Mouse (Mus musculus): ENCODE data around the gene Tbc1d10a. TPM values are rescaled to one million over a fixed set of nuclear protein-coding genes. Genes with fewer than 3 reads are reported as not detected.

The Tbc1d10a gene
- polyA plus RNA-seq, 1 experiment from 2014 or later, result 13.6 TPM

- Histone ChIP-seq H3K9ac (ENCODE audit: low read depth, low read length) (no peak overlapping the region), H3K9me3 (ENCODE audit: control insufficient read depth, low read length) (no peaks in the 10 kb centered on the region), H3K27me3 (replicated peaks; ENCODE audit: control insufficient read depth, insufficient read depth, low read length) (no peaks in the 10 kb centered on the region), H3K4me3 (ENCODE audit: low read depth, low read length) (no peak overlapping the region), H3K36me3 (ENCODE audit: control insufficient read depth, insufficient read depth, low read length) (no peaks in the 10 kb centered on the region), H3K4me2 (no peak overlapping the region), H3K4me1 (replicated peaks; ENCODE audit: control insufficient read depth, insufficient read depth, low read length) (peaks cover 8% of the 10 kb centered on the region), H3K27ac (ENCODE audit: low read depth, low read length) (no peak overlapping the region)
- no peak for DNase-seq (ENCODE audit: low spot score)
- no peak for ATAC-seq (replicated peaks; ENCODE audit: low FRiP score)
- 63% methylated on average over 4 of the region's 4 CpGs for WGBS
Measured at GRCm38 (mm10) chr11:4246623-4247022, 60.0 kb downstream of the Tbc1d10a start.

- ATAC-seq (replicated peaks; ENCODE audit: low FRiP score) (no peak), DNase-seq (ENCODE audit: low spot score) (no peak)
- no peak overlapping the region for H3K27ac ChIP-seq (ENCODE audit: low read depth, low read length)
- no peaks in the 10 kb centered on the region for H3K36me3 ChIP-seq (ENCODE audit: control insufficient read depth, insufficient read depth, low read length)
- H3K27me3 ChIP-seq (replicated peaks; ENCODE audit: control insufficient read depth, insufficient read depth, low read length), result no peaks in the 10 kb centered on the region
- H3K9me3 ChIP-seq (ENCODE audit: control insufficient read depth, low read length), result no peaks in the 10 kb centered on the region
- no peak overlapping the region for H3K4me3 ChIP-seq (ENCODE audit: low read depth, low read length)
- no peak overlapping the region for H3K9ac ChIP-seq (ENCODE audit: low read depth, low read length)
- WGBS, result 74% methylated on average over 14 of the region's 14 CpGs
- H3K4me1 ChIP-seq (replicated peaks; ENCODE audit: control insufficient read depth, insufficient read depth, low read length), result peaks cover 8% of the 10 kb centered on the region
- no peak overlapping the region for H3K4me2 ChIP-seq
Measured at GRCm38 (mm10) chr11:4247201-4247959, 60.8 kb downstream of the Tbc1d10a start.

GRCm38 (mm10) chr11:4249151-4249550 is 62.6 kb downstream of the Tbc1d10a start:
- Histone ChIP-seq H3K27ac (ENCODE audit: low read depth, low read length) (no peak overlapping the region), H3K36me3 (ENCODE audit: control insufficient read depth, insufficient read depth, low read length) (no peaks in the 10 kb centered on the region), H3K4me3 (ENCODE audit: low read depth, low read length) (no peak overlapping the region), H3K9ac (ENCODE audit: low read depth, low read length) (no peak overlapping the region), H3K9me3 (ENCODE audit: control insufficient read depth, low read length) (no peaks in the 10 kb centered on the region), H3K27me3 (replicated peaks; ENCODE audit: control insufficient read depth, insufficient read depth, low read length) (no peaks in the 10 kb centered on the region), H3K4me2 (no peak overlapping the region), H3K4me1 (replicated peaks; ENCODE audit: control insufficient read depth, insufficient read depth, low read length) (peaks cover 8% of the 10 kb centered on the region)
- DNase-seq (ENCODE audit: low spot score) (no peak), ATAC-seq (replicated peaks; ENCODE audit: low FRiP score) (no peak)
- 91% methylated on average over 3 of the region's 3 CpGs for WGBS

GRCm38 (mm10) chr11:4250290-4250689 is 63.7 kb downstream of the Tbc1d10a start:
- H3K4me3 ChIP-seq (ENCODE audit: low read depth, low read length), result no peak overlapping the region
- no peaks in the 10 kb centered on the region for H3K27me3 ChIP-seq (replicated peaks; ENCODE audit: control insufficient read depth, insufficient read depth, low read length)
- 76% methylated on average over 7 of the region's 7 CpGs for WGBS
- no peaks in the 10 kb centered on the region for H3K9me3 ChIP-seq (ENCODE audit: control insufficient read depth, low read length)
- DNase-seq (ENCODE audit: low spot score), result no peak
- H3K9ac ChIP-seq (ENCODE audit: low read depth, low read length), result no peak overlapping the region
- no peaks in the 10 kb centered on the region for H3K36me3 ChIP-seq (ENCODE audit: control insufficient read depth, insufficient read depth, low read length)
- ATAC-seq (replicated peaks; ENCODE audit: low FRiP score), result no peak
- H3K4me1 ChIP-seq (replicated peaks; ENCODE audit: control insufficient read depth, insufficient read depth, low read length), result peaks cover 8% of the 10 kb centered on the region
- H3K27ac ChIP-seq (ENCODE audit: low read depth, low read length), result no peak overlapping the region
- H3K4me2 ChIP-seq, result no peak overlapping the region

- Histone ChIP-seq H3K4me2 (no peak overlapping the region), H3K27me3 (replicated peaks; ENCODE audit: control insufficient read depth, insufficient read depth, low read length) (no peaks in the 10 kb centered on the region), H3K4me1 (replicated peaks; ENCODE audit: control insufficient read depth, insufficient read depth, low read length) (peaks cover 2% of the 10 kb centered on the region; the same call in 1 of the 2 replicates), H3K9ac (ENCODE audit: low read depth, low read length) (no peak overlapping the region), H3K27ac (ENCODE audit: low read depth, low read length) (no peak overlapping the region), H3K36me3 (ENCODE audit: control insufficient read depth, insufficient read depth, low read length) (no peaks in the 10 kb centered on the region), H3K4me3 (ENCODE audit: low read depth, low read length) (no peak overlapping the region; the same call in 1 of the 2 replicates), H3K9me3 (ENCODE audit: control insufficient read depth, low read length) (no peaks in the 10 kb centered on the region)
- no peak for DNase-seq (ENCODE audit: low spot score)
- WGBS, result 64% methylated on average over 3 of the region's 3 CpGs
- ATAC-seq (replicated peaks; ENCODE audit: low FRiP score), result no peak
Measured at GRCm38 (mm10) chr11:4251376-4251775, 64.8 kb downstream of the Tbc1d10a start.

- no peak overlapping the region for H3K9ac ChIP-seq (ENCODE audit: low read depth, low read length)
- no peak overlapping the region for H3K27ac ChIP-seq (ENCODE audit: low read depth, low read length)
- 80% methylated on average over 2 of the region's 2 CpGs for WGBS
- no peak overlapping the region for H3K4me2 ChIP-seq
- H3K36me3 ChIP-seq (ENCODE audit: control insufficient read depth, insufficient read depth, low read length), result no peaks in the 10 kb centered on the region
- DNase-seq (ENCODE audit: low spot score), result no peak
- H3K9me3 ChIP-seq (ENCODE audit: control insufficient read depth, low read length), result no peaks in the 10 kb centered on the region
- ATAC-seq (replicated peaks; ENCODE audit: low FRiP score), result no peak
- H3K27me3 ChIP-seq (replicated peaks; ENCODE audit: control insufficient read depth, insufficient read depth, low read length), result no peaks in the 10 kb centered on the region
- no peak overlapping the region for H3K4me3 ChIP-seq (ENCODE audit: low read depth, low read length)
- no peaks in the 10 kb centered on the region for H3K4me1 ChIP-seq (replicated peaks; ENCODE audit: control insufficient read depth, insufficient read depth, low read length)
Measured at GRCm38 (mm10) chr11:4252886-4253285, 66.3 kb downstream of the Tbc1d10a start.

GRCm38 (mm10) chr11:4256846-4257607 is 70.4 kb downstream of the Tbc1d10a start, which contains the start of gene Lif:
Gene Lif, plus strand, starts transcription at chr11:4257557.
- H3K9ac ChIP-seq (ENCODE audit: low read depth, low read length), result no peak within 1 kb of the TSS
- DNase-seq (ENCODE audit: low spot score) (no peak), ATAC-seq (replicated peaks; ENCODE audit: low FRiP score) (no peak)
- no peak within 1 kb of the TSS for H3K27ac ChIP-seq (ENCODE audit: low read depth, low read length)
- H3K36me3 ChIP-seq (ENCODE audit: control insufficient read depth, insufficient read depth, low read length), result no peaks in the 10 kb centered on the region
- no peak within 1 kb of the TSS for H3K4me2 ChIP-seq
- H3K9me3 ChIP-seq (ENCODE audit: control insufficient read depth, low read length), result no peaks in the 10 kb centered on the region
- 70% methylated on average over 11 of the region's 11 CpGs for WGBS
- no peaks in the 10 kb centered on the region for H3K27me3 ChIP-seq (replicated peaks; ENCODE audit: control insufficient read depth, insufficient read depth, low read length)
- no peak within 1 kb of the TSS for H3K4me3 ChIP-seq (ENCODE audit: low read depth, low read length)
- H3K4me1 ChIP-seq (replicated peaks; ENCODE audit: control insufficient read depth, insufficient read depth, low read length), result peaks cover 6% of the 10 kb centered on the region; the same call in 1 of the 2 replicates

GRCm38 (mm10) chr11:4257756-4258155 is 71.2 kb downstream of the Tbc1d10a start:
- Histone ChIP-seq H3K27me3 (replicated peaks; ENCODE audit: control insufficient read depth, insufficient read depth, low read length) (no peaks in the 10 kb centered on the region), H3K36me3 (ENCODE audit: control insufficient read depth, insufficient read depth, low read length) (no peaks in the 10 kb centered on the region), H3K4me1 (replicated peaks; ENCODE audit: control insufficient read depth, insufficient read depth, low read length) (peaks cover 10% of the 10 kb centered on the region), H3K9ac (ENCODE audit: low read depth, low read length) (no peak overlapping the region), H3K9me3 (ENCODE audit: control insufficient read depth, low read length) (no peaks in the 10 kb centered on the region), H3K4me2 (no peak overlapping the region), H3K4me3 (ENCODE audit: low read depth, low read length) (no peak overlapping the region), H3K27ac (ENCODE audit: low read depth, low read length) (no peak overlapping the region)
- DNase-seq (ENCODE audit: low spot score) (no peak), ATAC-seq (replicated peaks; ENCODE audit: low FRiP score) (no peak)
- 68% methylated on average over 5 of the region's 5 CpGs for WGBS

All from liver, embryonic 11.5 days (tissue).